ENCODE assay signal across 19 mouse cellular contexts in the genomic region with DNA sequence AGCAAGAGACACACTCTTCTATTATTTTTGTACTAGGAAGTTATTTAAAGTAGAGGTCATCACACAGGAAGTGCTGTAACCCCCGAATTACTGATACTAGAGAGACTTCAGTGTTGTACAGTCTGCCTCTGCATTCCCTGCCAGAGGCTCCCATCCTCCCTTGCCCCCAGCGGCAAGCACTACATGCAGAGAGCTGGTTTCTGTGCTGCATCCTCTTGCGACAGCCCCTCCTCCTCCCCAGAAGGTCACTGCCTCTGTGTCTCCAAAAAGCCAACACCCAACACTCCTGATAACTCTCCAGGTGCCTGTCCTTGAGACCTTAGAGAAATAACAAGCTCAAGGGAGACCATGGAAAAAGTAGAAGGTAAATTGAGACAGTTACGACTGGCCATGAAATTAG.
A peak's percentile ranks its signal among the peaks of the same experiment; 100 is the strongest.
DNase-seq lines count a peak whose midpoint lies in the region; ATAC-seq and TF ChIP-seq lines count a peak whose summit lies in the region.
"Had no signal": no experiment of that assay in that cellular context is flagged by ENCODE, and none has a peak within 500 bp of the region (broad histone marks: within the 10 kb centered on the region; RNA-seq: fewer than 3 reads in every experiment).

No protein-coding gene starts in this region.

- H3K4me3 ChIP-seq in forebrain, embryonic 10.5 days, result no peak overlapping the region
- no peak overlapping the region for H3K4me3 ChIP-seq in forebrain, embryonic 12.5 days (replicated peaks)
- H3K4me3 ChIP-seq in kidney, postnatal 0 days (replicated peaks; ENCODE audit: low read depth, low read length), result no peak overlapping the region
- H3K4me3 ChIP-seq: embryonic facial prominence, embryonic 12.5 days; heart, embryonic 12.5 days; hindbrain, embryonic 15.5 days had no signal

- TF ChIP-seq CTCF in kidney, postnatal 0 days (IDR thresholded peaks at IDR 0.05; ENCODE audit: low read depth), result no peak

- H3K27ac ChIP-seq in forebrain, embryonic 10.5 days, result no peak overlapping the region
- H3K27ac ChIP-seq in forebrain, embryonic 12.5 days, result no peak overlapping the region
- H3K27ac ChIP-seq in kidney, postnatal 0 days, result no peak overlapping the region
- H3K27ac ChIP-seq: embryonic facial prominence, embryonic 12.5 days; hindbrain, embryonic 15.5 days had no signal

- peak; percentile 11 for DNase-seq in forebrain, embryonic 10.5 days (ENCODE audit: extremely low spot score, low spot score)
- peak; percentile 29 for DNase-seq in kidney, postnatal 0 days (ENCODE audit: low spot score)
- DNase-seq in kidney, adult 18-20 months, result no peak
- DNase-seq in thymus, postnatal 4 days, result peak; percentile 40
- DNase-seq in thymus, postnatal 0 days (ENCODE audit: low spot score), result no peak
- no peak for DNase-seq in natural killer cell, adult 2 months (ENCODE audit: low spot score in 2 of 2)
- DNase-seq: cerebellum, adult 11-12 months; cerebellum, adult 9-10 months; cerebellum, postnatal 25 days; gastrocnemius, postnatal 10 days; heart, postnatal 36 days had no signal

- 65% methylated on average over 4 of the region's 4 CpGs for WGBS in forebrain, embryonic 10.5 days
- 76% methylated on average over 4 of the region's 4 CpGs for WGBS in forebrain, embryonic 12.5 days
- WGBS in kidney, postnatal 0 days, result 45% methylated on average over 4 of the region's 4 CpGs

- no peaks in the 10 kb centered on the region for H3K27me3 ChIP-seq in forebrain, embryonic 10.5 days (ENCODE audit: poor library complexity, severe bottlenecking)
- H3K27me3 ChIP-seq in forebrain, embryonic 12.5 days, result no peaks in the 10 kb centered on the region
- H3K27me3 ChIP-seq in kidney, postnatal 0 days (ENCODE audit: insufficient read depth, low read length), result no peaks in the 10 kb centered on the region
- H3K27me3 ChIP-seq: CH12.LX; embryonic facial prominence, embryonic 12.5 days; heart, embryonic 12.5 days; hindbrain, embryonic 15.5 days had no signal

- H3K4me1 ChIP-seq in forebrain, embryonic 10.5 days, result peaks cover 8% of the 10 kb centered on the region
- H3K4me1 ChIP-seq in forebrain, embryonic 12.5 days, result peaks cover 7% of the 10 kb centered on the region; the same call in 1 of the 2 replicates
- H3K4me1 ChIP-seq in kidney, postnatal 0 days (replicated peaks; ENCODE audit: insufficient read depth, low read length), result peaks cover 4% of the 10 kb centered on the region; the same call in 1 of the 2 replicates

- no peak overlapping the region for H3K9ac ChIP-seq in forebrain, embryonic 12.5 days
- H3K9ac ChIP-seq in kidney, postnatal 0 days (ENCODE audit: low read depth, low read length), result no peak overlapping the region
- H3K9ac ChIP-seq: embryonic facial prominence, embryonic 12.5 days; heart, embryonic 12.5 days; hindbrain, embryonic 15.5 days had no signal

- no peaks in the 10 kb centered on the region for H3K9me3 ChIP-seq in forebrain, embryonic 10.5 days
- H3K9me3 ChIP-seq in forebrain, embryonic 12.5 days, result no peaks in the 10 kb centered on the region
- no peaks in the 10 kb centered on the region for H3K9me3 ChIP-seq in kidney, postnatal 0 days (replicated peaks; ENCODE audit: low read length)
- H3K9me3 ChIP-seq: embryonic facial prominence, embryonic 12.5 days; heart, embryonic 12.5 days; hindbrain, embryonic 15.5 days had no signal

- no peak for ATAC-seq in forebrain, embryonic 12.5 days (ENCODE audit: low FRiP score)
- no peak for ATAC-seq in kidney, postnatal 0 days (replicated peaks; ENCODE audit: low FRiP score, low read depth)
- no peak for ATAC-seq in erythroblast, adult 5-6 weeks (replicated peaks; ENCODE audit: low FRiP score, poor library complexity, severe bottlenecking)
- ATAC-seq: activated CD4-positive, CD25-positive, alpha-beta regulatory T cell, adult 4 months; forebrain, embryonic 16.5 days had no signal

- H3K36me3 ChIP-seq in forebrain, embryonic 10.5 days (replicated peaks), result no peaks in the 10 kb centered on the region
- no peaks in the 10 kb centered on the region for H3K36me3 ChIP-seq in forebrain, embryonic 12.5 days (replicated peaks)
- no peaks in the 10 kb centered on the region for H3K36me3 ChIP-seq in kidney, postnatal 0 days (ENCODE audit: insufficient read depth, low read length)
- H3K36me3 ChIP-seq: embryonic facial prominence, embryonic 12.5 days; heart, embryonic 12.5 days; hindbrain, embryonic 15.5 days had no signal

- no peak overlapping the region for H3K4me2 ChIP-seq in forebrain, embryonic 12.5 days
- no peak overlapping the region for H3K4me2 ChIP-seq in kidney, postnatal 0 days (ENCODE audit: low read length)
- H3K4me2 ChIP-seq: embryonic facial prominence, embryonic 12.5 days; heart, embryonic 12.5 days; hindbrain, embryonic 15.5 days had no signal

Comparison
In these comparisons a context has a peak if more than half of its experiments do, and no peak if none do; other contexts are left out.
1. DNase-seq: peak in forebrain, embryonic 10.5 days (single experiment), kidney, postnatal 0 days (single experiment) and thymus, postnatal 4 days (single experiment); none in kidney, adult 18-20 months (single experiment), thymus, postnatal 0 days (single experiment) and natural killer cell, adult 2 months (0 of 2).